Mouse (Mus musculus) left cerebral cortex, postnatal 10 days (tissue): ENCODE data around the gene Mb21d2. TPM values are rescaled to one million over a fixed set of nuclear protein-coding genes. Genes with fewer than 3 reads are reported as not detected.

ENCODE experiments used
- DNase-seq, 2 experiments: peaks; one replicate each; pipeline ENCODE4 v3.0.0; 2021 to 2022; ENCODE audit warnings: low spot score in 2 of 2, mixed read lengths in 1 of 2; ENCODE audit errors: extremely low spot score in 1 of 2
- intact Hi-C: fragments of 180-260 bp; cut with DNase I; formaldehyde crosslinking; loops from one replicate; pipeline ENCODE4 v1.15.1; 2025
- total RNA-seq, 2 experiments: library from RNA; stranded (reverse); gene quantifications; 2 replicates each; pipeline ENCODE4 v1.2.3; 2021

Mb21d2 gene
- total RNA-seq, 2 experiments from 2014 or later: 45.4 to 46.3 TPM

GRCm38 (mm10) chr16:28906370-28907275 lies 22.9 kb downstream of the Mb21d2 start:
- DNase-seq: no peak
- intact Hi-C loops: no loop called here

- intact Hi-C loops: no loop called here
Measured at GRCm38 (mm10) chr16:28905567-28906289, 23.7 kb downstream of the Mb21d2 start.

GRCm38 (mm10) chr16:28902620-28903565 lies 26.6 kb downstream of the Mb21d2 start:
- intact Hi-C loops: no loop called here
- no peak for DNase-seq

More at GRCm38 (mm10) chr16:28905567-28906289, 23.7 kb downstream of the Mb21d2 start:
- no peak for DNase-seq

GRCm38 (mm10) chr16:28899161-28899540 lies 30.3 kb downstream of the Mb21d2 start:
- DNase-seq: no peak
- intact Hi-C loops: no loop called here

- intact Hi-C loops: no loop called here
- DNase-seq: no peak
Measured at GRCm38 (mm10) chr16:28898509-28899160, 30.8 kb downstream of the Mb21d2 start.

- DNase-seq: no peak
- intact Hi-C loops: no loop called here
Measured at GRCm38 (mm10) chr16:28896571-28896970, 32.9 kb downstream of the Mb21d2 start.

GRCm38 (mm10) chr16:28894872-28895271 lies 34.6 kb downstream of the Mb21d2 start:
- intact Hi-C loops: no loop called here
- DNase-seq: no peak

- intact Hi-C loops: no loop called here
- no peak for DNase-seq
Measured at GRCm38 (mm10) chr16:28893266-28893665, 36.2 kb downstream of the Mb21d2 start.

- DNase-seq: no peak
- intact Hi-C loops: no loop called here
Measured at GRCm38 (mm10) chr16:28886201-28886745, 43.2 kb downstream of the Mb21d2 start.

GRCm38 (mm10) chr16:28885474-28885873 lies 44.0 kb downstream of the Mb21d2 start:
- intact Hi-C loops: no loop called here
- DNase-seq: no peak

GRCm38 (mm10) chr16:28884661-28885060 lies 44.8 kb downstream of the Mb21d2 start:
- DNase-seq: no peak
- intact Hi-C loops: no loop called here

- intact Hi-C loops: no loop called here
- no peak for DNase-seq
Measured at GRCm38 (mm10) chr16:28883649-28884048, 45.8 kb downstream of the Mb21d2 start.

GRCm38 (mm10) chr16:28882687-28883428 lies 46.6 kb downstream of the Mb21d2 start:
- intact Hi-C loops: no loop called here

GRCm38 (mm10) chr16:28881787-28882186 lies 47.7 kb downstream of the Mb21d2 start:
- no peak for DNase-seq
- intact Hi-C loops: no loop called here

More at GRCm38 (mm10) chr16:28882687-28883428, 46.6 kb downstream of the Mb21d2 start:
- no peak for DNase-seq

GRCm38 (mm10) chr16:28880756-28881155 lies 48.7 kb downstream of the Mb21d2 start:
- DNase-seq: no peak
- intact Hi-C loops: no loop called here

- DNase-seq: no peak
- intact Hi-C loops: no loop called here
Measured at GRCm38 (mm10) chr16:28880307-28880681, 49.2 kb downstream of the Mb21d2 start.

GRCm38 (mm10) chr16:28879636-28880306 lies 49.7 kb downstream of the Mb21d2 start:
- intact Hi-C loops: no loop called here
- no peak for DNase-seq
